Mouse (Mus musculus) lung, postnatal 0 days (tissue): ENCODE measurements around the gene Gm20388.

ENCODE experiments used
- CTCF ChIP-seq: IDR thresholded peaks from 2 replicates; pipeline ENCODE4 v1.5.1; 2016; ENCODE audit warnings: antibody characterized with exemption, mild to moderate bottlenecking
- EP300 ChIP-seq: IDR thresholded peaks from 2 replicates; pipeline ENCODE4 v1.6.1; 2016; ENCODE audit warnings: antibody characterized with exemption, mild to moderate bottlenecking, control low read depth

DNA sequence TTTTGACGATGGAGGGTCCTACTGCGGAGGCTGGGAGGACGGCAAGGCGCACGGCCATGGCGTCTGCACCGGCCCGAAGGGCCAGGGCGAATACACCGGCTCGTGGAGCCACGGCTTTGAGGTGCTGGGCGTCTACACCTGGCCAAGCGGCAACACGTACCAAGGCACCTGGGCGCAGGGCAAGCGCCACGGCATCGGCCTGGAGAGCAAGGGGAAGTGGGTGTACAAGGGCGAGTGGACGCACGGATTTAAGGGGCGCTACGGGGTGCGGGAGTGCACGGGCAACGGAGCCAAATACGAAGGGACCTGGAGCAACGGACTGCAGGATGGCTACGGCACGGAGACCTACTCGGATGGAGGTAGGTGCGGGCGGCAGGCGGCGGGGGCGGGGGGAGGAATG is 1820.0 kb downstream of the Gm20388 start:
- no peak for TF ChIP-seq CTCF
- no peak for TF ChIP-seq EP300
